Mouse (Mus musculus): ENCODE data around the gene Dsn1. TPM values are rescaled to one million over a fixed set of nuclear protein-coding genes. Genes with fewer than 3 reads are reported as not detected.

The Dsn1 gene
- polyA plus RNA-seq, 1 experiment from 2014 or later: 51.4 TPM

DNA sequence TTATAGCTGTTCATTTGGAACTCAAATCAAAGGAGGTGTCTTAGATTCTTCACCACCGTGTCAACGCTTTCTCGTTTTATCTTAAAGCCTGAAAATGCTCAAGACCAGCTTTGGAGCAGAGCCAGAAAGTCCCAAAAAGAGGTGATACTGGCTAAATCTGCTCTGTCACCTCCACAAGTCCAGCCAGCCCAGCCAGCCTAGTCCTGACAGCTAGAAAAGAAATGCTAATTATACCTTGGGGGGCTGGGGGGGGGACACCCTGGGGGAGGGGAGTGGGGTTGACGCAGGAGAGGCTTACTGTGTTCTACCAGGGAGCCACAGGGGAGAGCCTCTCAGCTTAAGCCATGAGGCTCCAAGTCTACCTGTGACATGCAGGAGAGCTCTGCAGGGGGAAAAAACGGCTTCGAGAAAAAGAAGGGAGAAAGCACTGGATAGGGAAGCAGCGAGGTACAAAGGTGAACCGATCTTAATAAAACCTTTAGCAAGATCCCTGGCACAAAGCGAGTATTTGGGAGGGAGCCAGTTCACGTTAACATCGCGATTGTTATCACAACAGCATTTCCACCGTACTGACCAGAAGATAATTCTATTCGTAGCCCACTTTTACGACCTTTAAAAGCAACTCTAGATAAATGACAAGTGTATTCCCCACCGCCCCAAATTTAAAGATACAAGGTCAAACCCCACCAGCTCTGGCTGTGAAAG lies 16.1 kb downstream of the Dsn1 start:
- Histone ChIP-seq H3K27me3 (ENCODE audit: control insufficient read depth, insufficient read depth, low read length) (no peaks in the 10 kb centered on the region), H3K27ac (ENCODE audit: low read depth, low read length) (no peak overlapping the region), H3K4me1 (ENCODE audit: control insufficient read depth, insufficient read depth, low read length) (peaks cover 9% of the 10 kb centered on the region), H3K9ac (ENCODE audit: low read length) (peak overlapping the region; percentile 82), H3K36me3 (ENCODE audit: control insufficient read depth, insufficient read depth, low read length) (0 out of 2 replicates have a peak, but pooled peaks cover 6% of the 10 kb centered on the region), H3K4me3 (ENCODE audit: low read depth, low read length) (peak overlapping the region; percentile 82), H3K9me3 (ENCODE audit: control insufficient read depth, low read length) (no peaks in the 10 kb centered on the region), H3K4me2 (peak overlapping the region; percentile 92)
- no peak for DNase-seq (ENCODE audit: low spot score, missing footprints)
- 4% methylated on average over 16 of the region's 16 CpGs for WGBS
- ATAC-seq (ENCODE audit: low FRiP score): no peak

DNA sequence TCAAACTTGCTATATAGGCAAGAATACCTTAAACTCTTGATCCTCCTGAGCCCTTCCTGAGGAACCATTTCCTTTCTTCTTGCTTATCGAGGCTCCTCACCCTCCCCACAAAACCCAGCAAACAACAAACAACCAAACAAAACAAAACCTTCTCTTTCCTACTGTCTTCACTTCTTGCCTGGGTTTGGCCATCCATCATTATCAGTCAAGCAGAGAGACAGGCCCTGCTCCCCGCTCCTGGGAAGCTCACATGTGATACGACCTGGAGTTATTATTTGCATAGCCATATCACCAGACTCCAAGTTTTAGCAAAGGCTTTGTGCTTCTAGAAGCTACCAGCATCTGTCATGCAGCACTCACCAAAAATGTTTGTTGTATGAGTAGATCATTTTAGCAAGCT lies 19.6 kb downstream of the Dsn1 start:
- DNase-seq (ENCODE audit: low spot score, missing footprints) (no peak), ATAC-seq (ENCODE audit: low FRiP score) (no peak)
- H3K27ac ChIP-seq (ENCODE audit: low read depth, low read length): no peak overlapping the region
- H3K27me3 ChIP-seq (ENCODE audit: control insufficient read depth, insufficient read depth, low read length): no peaks in the 10 kb centered on the region
- no peak overlapping the region for H3K4me3 ChIP-seq (ENCODE audit: low read depth, low read length)
- no peak overlapping the region for H3K4me2 ChIP-seq
- no peak overlapping the region for H3K9ac ChIP-seq (ENCODE audit: low read length)
- 89% methylated on average over 3 of the region's 3 CpGs for WGBS
- H3K36me3 ChIP-seq (ENCODE audit: control insufficient read depth, insufficient read depth, low read length): no peaks in the 10 kb centered on the region
- H3K4me1 ChIP-seq (ENCODE audit: control insufficient read depth, insufficient read depth, low read length): peaks cover 9% of the 10 kb centered on the region
- H3K9me3 ChIP-seq (ENCODE audit: control insufficient read depth, low read length): no peaks in the 10 kb centered on the region

DNA sequence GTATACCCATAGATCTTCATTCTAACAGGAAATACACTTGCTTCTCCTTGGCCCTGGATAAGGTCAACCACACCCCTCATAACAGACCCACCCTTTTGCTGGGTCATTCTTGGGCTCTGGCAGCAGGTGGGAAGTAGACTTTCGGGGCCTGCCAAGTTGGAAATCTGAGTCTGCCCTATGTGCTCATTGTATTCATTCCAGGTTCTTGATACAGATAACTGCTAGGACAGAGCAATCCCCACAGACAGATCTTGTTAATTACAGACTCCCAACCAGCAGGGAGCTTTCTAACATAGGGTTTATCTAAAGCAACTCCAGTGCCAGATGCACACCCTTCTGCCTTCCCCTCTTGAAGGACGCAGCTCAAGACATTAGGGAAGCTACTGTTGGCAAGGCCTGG lies 24.1 kb downstream of the Dsn1 start:
- Histone ChIP-seq H3K4me2 (no peak overlapping the region), H3K4me1 (ENCODE audit: control insufficient read depth, insufficient read depth, low read length) (no peaks in the 10 kb centered on the region), H3K4me3 (ENCODE audit: low read depth, low read length) (no peak overlapping the region), H3K9me3 (ENCODE audit: control insufficient read depth, low read length) (no peaks in the 10 kb centered on the region), H3K36me3 (ENCODE audit: control insufficient read depth, insufficient read depth, low read length) (no peaks in the 10 kb centered on the region), H3K27ac (ENCODE audit: low read depth, low read length) (no peak overlapping the region), H3K9ac (ENCODE audit: low read length) (no peak overlapping the region), H3K27me3 (ENCODE audit: control insufficient read depth, insufficient read depth, low read length) (no peaks in the 10 kb centered on the region)
- ATAC-seq (ENCODE audit: low FRiP score) (no peak), DNase-seq (ENCODE audit: low spot score, missing footprints) (no peak)
- 90% methylated on average over 2 of the region's 2 CpGs for WGBS

DNA sequence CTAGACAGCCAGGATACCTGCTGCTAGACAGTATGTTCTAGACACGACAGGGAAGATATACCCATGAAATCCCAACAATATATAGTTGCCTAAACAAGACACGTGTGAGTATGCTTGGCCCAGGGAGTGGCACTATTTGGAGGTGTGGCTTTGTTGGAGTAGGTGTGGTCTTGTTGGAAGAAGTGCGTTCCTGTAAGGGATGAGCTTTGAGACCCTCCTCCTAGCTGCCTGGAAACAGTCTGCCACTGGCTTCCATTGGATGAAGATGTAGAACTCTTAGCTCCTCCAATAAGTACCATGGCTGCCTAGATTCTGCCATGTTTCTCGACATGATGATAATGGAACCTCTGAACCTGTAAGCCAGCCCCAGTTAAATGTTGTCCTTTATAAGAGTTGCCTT lies 25.7 kb downstream of the Dsn1 start:
- Histone ChIP-seq H3K9me3 (ENCODE audit: control insufficient read depth, low read length) (no peaks in the 10 kb centered on the region), H3K4me3 (ENCODE audit: low read depth, low read length) (no peak overlapping the region), H3K9ac (ENCODE audit: low read length) (no peak overlapping the region), H3K27me3 (ENCODE audit: control insufficient read depth, insufficient read depth, low read length) (no peaks in the 10 kb centered on the region), H3K36me3 (ENCODE audit: control insufficient read depth, insufficient read depth, low read length) (no peaks in the 10 kb centered on the region), H3K27ac (ENCODE audit: low read depth, low read length) (no peak overlapping the region), H3K4me2 (no peak overlapping the region), H3K4me1 (ENCODE audit: control insufficient read depth, insufficient read depth, low read length) (no peaks in the 10 kb centered on the region)
- no peak for DNase-seq (ENCODE audit: low spot score, missing footprints)
- no peak for ATAC-seq (ENCODE audit: low FRiP score)
- WGBS: 87% methylated on average over 4 of the region's 4 CpGs

DNA sequence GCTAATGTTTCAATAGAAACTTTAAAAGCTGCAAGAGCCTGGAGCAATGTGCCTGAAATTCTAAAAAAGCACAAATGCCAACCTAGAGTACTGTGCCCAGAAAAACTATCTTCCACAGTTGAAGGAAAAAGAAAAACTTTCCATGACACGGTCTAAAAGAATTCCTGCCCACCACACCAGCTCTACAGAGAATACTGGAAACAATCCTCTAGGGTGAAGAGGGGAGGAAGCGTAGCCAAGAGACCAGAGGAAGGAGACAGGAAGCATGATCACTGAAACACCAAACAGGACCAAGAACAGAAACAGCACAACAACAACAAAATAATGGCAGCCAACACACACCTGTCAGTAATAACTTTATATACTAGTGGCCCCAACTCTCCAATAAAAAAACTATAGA lies 26.9 kb downstream of the Dsn1 start:
- H3K4me2 ChIP-seq: no peak overlapping the region
- WGBS: 90% methylated on average over 2 of the region's 2 CpGs
- no peaks in the 10 kb centered on the region for H3K4me1 ChIP-seq (ENCODE audit: control insufficient read depth, insufficient read depth, low read length)
- H3K27ac ChIP-seq (ENCODE audit: low read depth, low read length): no peak overlapping the region
- no peaks in the 10 kb centered on the region for H3K27me3 ChIP-seq (ENCODE audit: control insufficient read depth, insufficient read depth, low read length)
- DNase-seq (ENCODE audit: low spot score, missing footprints) (no peak), ATAC-seq (ENCODE audit: low FRiP score) (no peak)
- H3K36me3 ChIP-seq (ENCODE audit: control insufficient read depth, insufficient read depth, low read length): no peaks in the 10 kb centered on the region
- no peak overlapping the region for H3K4me3 ChIP-seq (ENCODE audit: low read depth, low read length)
- no peak overlapping the region for H3K9ac ChIP-seq (ENCODE audit: low read length)
- H3K9me3 ChIP-seq (ENCODE audit: control insufficient read depth, low read length): no peaks in the 10 kb centered on the region

DNA sequence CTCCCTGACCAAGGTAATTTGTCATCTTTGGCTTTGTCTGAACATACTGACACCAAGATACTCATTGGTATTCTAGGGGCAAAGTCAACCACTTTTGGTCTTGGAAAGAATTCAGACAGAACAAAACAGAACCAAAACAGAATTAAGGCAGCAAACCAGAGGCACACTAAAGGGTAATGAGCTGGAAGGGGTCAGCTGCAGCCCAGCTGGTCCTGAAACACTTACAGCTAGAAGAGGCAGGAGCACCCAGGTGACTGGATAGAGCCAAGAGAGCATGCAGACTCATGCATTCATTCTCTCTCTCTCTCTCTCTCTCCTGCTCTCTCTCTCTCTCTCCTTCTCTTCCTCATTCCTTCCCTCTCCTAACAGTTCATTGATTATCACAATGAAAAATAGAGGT lies 30.2 kb downstream of the Dsn1 start:
- Histone ChIP-seq H3K4me3 (ENCODE audit: low read depth, low read length) (no peak overlapping the region), H3K9ac (ENCODE audit: low read length) (no peak overlapping the region), H3K4me2 (no peak overlapping the region), H3K4me1 (ENCODE audit: control insufficient read depth, insufficient read depth, low read length) (no peaks in the 10 kb centered on the region), H3K9me3 (ENCODE audit: control insufficient read depth, low read length) (no peaks in the 10 kb centered on the region), H3K36me3 (ENCODE audit: control insufficient read depth, insufficient read depth, low read length) (no peaks in the 10 kb centered on the region), H3K27me3 (ENCODE audit: control insufficient read depth, insufficient read depth, low read length) (no peaks in the 10 kb centered on the region), H3K27ac (ENCODE audit: low read depth, low read length) (no peak overlapping the region)
- DNase-seq (ENCODE audit: low spot score, missing footprints) (no peak), ATAC-seq (ENCODE audit: low FRiP score) (no peak)

DNA sequence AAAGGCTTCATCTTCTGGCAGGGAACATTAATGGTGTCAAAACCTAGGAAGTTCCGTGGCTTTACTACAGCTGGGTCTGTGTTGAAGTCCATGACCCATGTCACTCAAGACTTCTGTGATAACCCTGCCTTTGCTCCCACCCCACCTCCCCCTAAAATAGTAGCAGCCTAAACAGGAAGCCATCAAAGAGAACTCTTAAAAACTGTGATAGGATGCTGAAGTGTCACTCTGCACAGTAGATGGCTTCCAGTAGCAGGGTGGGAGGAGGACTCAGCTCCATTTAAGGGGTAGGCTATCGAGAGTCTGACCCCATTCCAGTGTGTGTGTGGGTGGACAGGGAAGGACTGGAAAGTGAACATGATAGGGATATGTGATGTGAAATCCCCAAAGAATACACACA lies 32.0 kb downstream of the Dsn1 start:
- no peak for ATAC-seq (ENCODE audit: low FRiP score)
- WGBS: 91% methylated on average over 2 of the region's 2 CpGs

DNA sequence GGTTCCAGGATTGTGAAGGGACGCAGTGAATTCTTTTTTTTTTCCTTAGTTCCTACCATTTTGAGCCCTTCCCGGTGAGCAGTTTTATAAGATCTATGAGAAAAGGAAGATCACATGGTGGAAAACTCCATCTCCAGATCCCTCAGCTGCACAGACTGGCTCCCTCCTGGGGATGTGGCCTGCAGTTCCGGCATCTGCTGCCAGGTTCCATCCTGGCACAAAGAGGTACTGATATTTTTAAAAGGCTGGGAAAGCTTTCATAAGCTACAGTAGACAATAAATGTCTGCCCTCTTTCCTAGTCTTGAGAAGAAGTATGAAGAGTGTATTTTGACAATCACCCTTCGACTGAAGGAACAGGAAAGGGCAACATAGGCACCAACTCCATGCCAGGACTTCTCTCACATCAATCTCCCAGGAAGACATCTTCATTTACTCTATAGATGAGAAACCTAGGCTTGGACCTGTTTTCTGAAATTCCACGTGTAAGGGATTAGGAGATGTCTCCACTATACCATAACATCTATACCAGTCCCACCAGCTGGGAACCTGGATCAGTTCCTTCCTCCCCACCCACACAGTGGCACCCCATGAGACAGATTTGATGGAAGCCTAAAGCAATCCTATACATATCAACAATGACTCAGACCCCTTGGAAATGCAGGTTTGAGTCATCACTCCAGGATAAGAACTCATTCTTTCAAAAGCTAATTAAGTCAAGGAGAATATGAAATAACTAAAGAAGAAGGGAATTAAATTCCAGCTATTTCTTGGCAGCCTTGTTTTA lies 33.4 kb downstream of the Dsn1 start:
- DNase-seq (ENCODE audit: low spot score, missing footprints) (no peak), ATAC-seq (ENCODE audit: low FRiP score) (no peak)
- no peaks in the 10 kb centered on the region for H3K4me1 ChIP-seq (ENCODE audit: control insufficient read depth, insufficient read depth, low read length)
- H3K36me3 ChIP-seq (ENCODE audit: control insufficient read depth, insufficient read depth, low read length): no peaks in the 10 kb centered on the region
- no peak overlapping the region for H3K9ac ChIP-seq (ENCODE audit: low read length)
- no peak overlapping the region for H3K4me2 ChIP-seq
- H3K27me3 ChIP-seq (ENCODE audit: control insufficient read depth, insufficient read depth, low read length): no peaks in the 10 kb centered on the region
- no peaks in the 10 kb centered on the region for H3K9me3 ChIP-seq (ENCODE audit: control insufficient read depth, low read length)
- no peak overlapping the region for H3K4me3 ChIP-seq (ENCODE audit: low read depth, low read length)
- H3K27ac ChIP-seq (ENCODE audit: low read depth, low read length): no peak overlapping the region
- WGBS: 88% methylated on average over 5 of the region's 5 CpGs

More for the DNA sequence above, 32.0 kb downstream of the Dsn1 start:
- Histone ChIP-seq H3K27me3 (ENCODE audit: control insufficient read depth, insufficient read depth, low read length) (no peaks in the 10 kb centered on the region), H3K4me1 (ENCODE audit: control insufficient read depth, insufficient read depth, low read length) (no peaks in the 10 kb centered on the region), H3K27ac (ENCODE audit: low read depth, low read length) (no peak overlapping the region), H3K4me3 (ENCODE audit: low read depth, low read length) (no peak overlapping the region), H3K9ac (ENCODE audit: low read length) (no peak overlapping the region), H3K4me2 (no peak overlapping the region), H3K36me3 (ENCODE audit: control insufficient read depth, insufficient read depth, low read length) (no peaks in the 10 kb centered on the region), H3K9me3 (ENCODE audit: control insufficient read depth, low read length) (no peaks in the 10 kb centered on the region)
- DNase-seq (ENCODE audit: low spot score, missing footprints): no peak

DNA sequence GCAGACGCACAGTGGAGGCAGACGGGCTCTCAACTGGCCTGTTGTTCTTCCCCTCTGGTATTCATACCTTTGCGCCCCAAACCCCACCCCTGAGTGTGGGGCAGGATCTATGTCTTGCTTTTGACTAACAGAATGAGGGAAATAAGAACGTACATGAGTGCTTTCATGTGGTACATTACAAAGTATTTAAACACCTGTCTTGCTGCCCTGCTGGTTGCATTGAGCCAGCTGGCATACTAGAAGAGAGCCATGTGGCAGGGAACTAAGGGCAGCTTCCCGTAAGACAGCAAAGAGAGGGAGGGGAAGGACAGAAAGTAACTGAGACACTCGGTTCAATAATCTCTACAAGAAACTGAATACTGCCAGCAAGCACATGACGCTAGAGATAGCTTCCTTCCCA lies 36.7 kb downstream of the Dsn1 start:
- Histone ChIP-seq H3K4me3 (ENCODE audit: low read depth, low read length) (no peak overlapping the region), H3K9ac (ENCODE audit: low read length) (no peak overlapping the region), H3K4me1 (ENCODE audit: control insufficient read depth, insufficient read depth, low read length) (no peaks in the 10 kb centered on the region), H3K27me3 (ENCODE audit: control insufficient read depth, insufficient read depth, low read length) (no peaks in the 10 kb centered on the region), H3K36me3 (ENCODE audit: control insufficient read depth, insufficient read depth, low read length) (no peaks in the 10 kb centered on the region), H3K9me3 (ENCODE audit: control insufficient read depth, low read length) (no peaks in the 10 kb centered on the region), H3K4me2 (no peak overlapping the region), H3K27ac (ENCODE audit: low read depth, low read length) (no peak overlapping the region)
- ATAC-seq (ENCODE audit: low FRiP score) (no peak), DNase-seq (ENCODE audit: low spot score, missing footprints) (no peak)
- WGBS: 87% methylated on average over 7 of the region's 7 CpGs

All from midbrain, embryonic 11.5 days (tissue).